Mouse (Mus musculus) brain, embryonic 14.5 days (tissue): ENCODE data around the gene Numa1. TPM values are rescaled to one million over a fixed set of nuclear protein-coding genes. Genes with fewer than 3 reads are reported as not detected.
"Not testable (repeated sequence)": the region's sequence is repeated elsewhere in the genome, so short reads cannot be mapped to it uniquely, and the experiment has no call there.

ENCODE experiments used
- DNase-seq: peaks from one replicate; pipeline ENCODE4 v3.0.0-alpha.2; 2011; ENCODE audit warnings: low read depth
- CTCF ChIP-seq: fragments of 200-500 bp; IDR thresholded peaks from 2 replicates; pipeline ENCODE4 v1.5.1; 2012; ENCODE audit warnings: inconsistent platforms, mild to moderate bottlenecking, moderate library complexity, borderline replicate concordance; ENCODE audit not compliant: insufficient read depth, insufficient read length; ENCODE audit errors: extremely low read depth
- POLR2A ChIP-seq: fragments of 200-500 bp; IDR thresholded peaks from 2 replicates; pipeline ENCODE4 v1.6.1; 2012; ENCODE audit warnings: mild to moderate bottlenecking, inconsistent platforms, borderline replicate concordance; ENCODE audit not compliant: poor library complexity, insufficient read depth, insufficient read length, severe bottlenecking; ENCODE audit errors: extremely low read depth
- polyA plus RNA-seq: library from polyadenylated mRNA; depleted of rRNA; stranded (reverse); fragments of >200 nt; gene quantifications from 2 replicates; pipeline ENCODE4 v1.2.3, GENCODE M21; 2012

Numa1 gene
- polyA plus RNA-seq, 1 experiment, result 104 TPM

- TF ChIP-seq CTCF, result no peak
- TF ChIP-seq POLR2A, result no peak
- no peak for DNase-seq
Measured at GRCm38 (mm10) chr7:101938348-101938747, 4.4 kb downstream of the Numa1 start.

- TF ChIP-seq CTCF (no peak), POLR2A (no peak)
- no peak for DNase-seq
Measured at GRCm38 (mm10) chr7:101939758-101940157, 5.8 kb downstream of the Numa1 start.

GRCm38 (mm10) chr7:101949008-101949407 lies 15.1 kb downstream of the Numa1 start:
- not testable (repeated sequence) for DNase-seq

- TF ChIP-seq POLR2A (no peak), CTCF (no peak)
- no peak for DNase-seq
Measured at GRCm38 (mm10) chr7:101951648-101952047, 17.7 kb downstream of the Numa1 start.

- no peak for TF ChIP-seq CTCF
- no peak for TF ChIP-seq POLR2A
Measured at GRCm38 (mm10) chr7:101952098-101952497, 18.2 kb downstream of the Numa1 start.

GRCm38 (mm10) chr7:101954163-101954562 lies 20.3 kb downstream of the Numa1 start:
- TF ChIP-seq CTCF, result no peak
- no peak for DNase-seq

More at GRCm38 (mm10) chr7:101952098-101952497, 18.2 kb downstream of the Numa1 start:
- no peak for DNase-seq

- TF ChIP-seq CTCF (no peak), POLR2A (no peak)
- no peak for DNase-seq
Measured at GRCm38 (mm10) chr7:101955276-101955675, 21.4 kb downstream of the Numa1 start.

- TF ChIP-seq CTCF (no peak), POLR2A (no peak)
- DNase-seq, result no peak
Measured at GRCm38 (mm10) chr7:101955862-101956261, 22.0 kb downstream of the Numa1 start.

- TF ChIP-seq POLR2A, result no peak
- no peak for TF ChIP-seq CTCF
- no peak for DNase-seq
Measured at GRCm38 (mm10) chr7:101956481-101956880, 22.6 kb downstream of the Numa1 start.

- DNase-seq, result no peak
- TF ChIP-seq CTCF (no peak), POLR2A (no peak)
Measured at GRCm38 (mm10) chr7:101956911-101957310, 23.0 kb downstream of the Numa1 start.

GRCm38 (mm10) chr7:101962829-101963228 lies 28.9 kb downstream of the Numa1 start:
- TF ChIP-seq POLR2A, result no peak
- no peak for TF ChIP-seq CTCF
- no peak for DNase-seq

- TF ChIP-seq CTCF, result no peak
- no peak for TF ChIP-seq POLR2A
- no peak for DNase-seq
Measured at GRCm38 (mm10) chr7:101963621-101964020, 29.7 kb downstream of the Numa1 start.

- no peak for DNase-seq
- no peak for TF ChIP-seq CTCF
- no peak for TF ChIP-seq POLR2A
Measured at GRCm38 (mm10) chr7:101964551-101964950, 30.6 kb downstream of the Numa1 start.
